Mouse (Mus musculus): ENCODE data around the gene Olfr93.

GRCm38 (mm10) chr17:37200894-37201293, 39.6 kb upstream of the Olfr93 start, which contains the start of gene Olfr94:
- TF ChIP-seq CTCF (IDR thresholded peaks at IDR 0.05): no peak
- no peak for TF ChIP-seq EP300 (IDR thresholded peaks at IDR 0.05)

Data from lung, postnatal 0 days (tissue).